Mouse (Mus musculus) limb, embryonic 14.5 days (tissue): ENCODE measurements around the gene Aph1b. TPM values are rescaled to one million over a fixed set of nuclear protein-coding genes. Genes with fewer than 3 reads are reported as not detected.
"Not testable (repeated sequence)": the region's sequence is repeated elsewhere in the genome, so short reads cannot be mapped to it uniquely, and the experiment has no call there.

ENCODE experiments used
- ATAC-seq: fragments of 200-750 bp; cut with Nextera tagmentation; 2 replicates; pipeline ENCODE4 v1.8.0; 2017; ENCODE audit warnings: low read depth, moderate number of reproducible peaks, moderate TSS enrichment; ENCODE audit not compliant: low FRiP score
- DNase-seq: peaks from one replicate; pipeline ENCODE4 v3.0.0-alpha.2; 2015; ENCODE audit warnings: low spot score
- H3K27ac ChIP-seq: fragments of 300-500 bp; sonication (generic); replicated peaks from 2 replicates; pipeline ENCODE4 v1.5.1; 2014; ENCODE audit warnings: low read depth, mild to moderate bottlenecking, low read length, moderate library complexity, mixed read lengths
- H3K27me3 ChIP-seq: fragments of 300-500 bp; sonication (generic); 2 replicates; pipeline ENCODE4 v1.6.1; 2014; ENCODE audit warnings: low read length, mixed read lengths; ENCODE audit not compliant: control insufficient read depth, insufficient read depth
- H3K36me3 ChIP-seq: fragments of 300-500 bp; sonication (generic); 2 replicates; pipeline ENCODE4 v1.6.1; 2014; ENCODE audit warnings: mild to moderate bottlenecking, low read length, moderate library complexity, mixed read lengths; ENCODE audit not compliant: control insufficient read depth, insufficient read depth
- H3K4me1 ChIP-seq: fragments of 300-500 bp; sonication (generic); 2 replicates; pipeline ENCODE4 v1.6.1; 2014; ENCODE audit warnings: antibody characterized with exemption, low read length, mixed read lengths; ENCODE audit not compliant: control insufficient read depth, insufficient read depth
- H3K4me2 ChIP-seq: fragments of 300-500 bp; sonication (generic); replicated peaks from 2 replicates; pipeline ENCODE4 v1.6.1; 2014; ENCODE audit warnings: low read depth, mild to moderate bottlenecking, low read length, moderate library complexity; ENCODE audit not compliant: severe bottlenecking
- H3K4me3 ChIP-seq: fragments of 300-500 bp; sonication (generic); replicated peaks from 2 replicates; pipeline ENCODE4 v1.5.1; 2014; ENCODE audit warnings: low read length
- H3K9ac ChIP-seq: fragments of 300-500 bp; sonication (generic); 2 replicates; pipeline ENCODE4 v1.6.1; 2014; ENCODE audit warnings: mild to moderate bottlenecking, low read depth, low read length, moderate library complexity; ENCODE audit not compliant: severe bottlenecking
- H3K9me3 ChIP-seq: fragments of 300-500 bp; sonication (generic); 2 replicates; pipeline ENCODE4 v1.6.1; 2016; ENCODE audit warnings: low read length; ENCODE audit not compliant: control insufficient read depth
- POLR2A ChIP-seq: fragments of 200-500 bp; IDR thresholded peaks from 2 replicates; pipeline ENCODE4 v1.8.0; 2012; ENCODE audit warnings: inconsistent platforms, mild to moderate bottlenecking, moderate library complexity, borderline replicate concordance; ENCODE audit not compliant: insufficient read depth, insufficient read length; ENCODE audit errors: extremely low read depth
- WGBS: fragments of 180-500 bp; shearing (Covaris S2); extraction: QIAGEN DNeasy Blood & Tissue Kit; methylation state at CpG from one replicate; pipeline ENCODE4 v1.1.7; 2014; 5-methylcytosine and 5-hydroxymethylcytosine counted together
- polyA plus RNA-seq, 2 experiments: library from polyadenylated mRNA; depleted of rRNA in 1 of 2; stranded (reverse) in 1 of 2; unstranded in 1 of 2; fragments of >200 nt; fragmentation: Nextera tagmentation in 1 of 2; extraction: Ambion mirVana in 1 of 2; gene quantifications; 2 replicates each; pipeline versions ENCODE4 v1.2.1 to v1.2.3; 2012 to 2014

The Aph1b gene
- polyA plus RNA-seq, 2 experiments, result 6.3 to 11.4 TPM

- 31% methylated on average over 1 of the region's 1 CpGs for WGBS
- peak; percentile 75 for DNase-seq
- Histone ChIP-seq H3K36me3 (no peaks in the 10 kb centered on the region), H3K4me3 (no peak overlapping the region), H3K4me2 (no peak overlapping the region), H3K9ac (no peak overlapping the region), H3K9me3 (no peaks in the 10 kb centered on the region), H3K4me1 (no peaks in the 10 kb centered on the region), H3K27me3 (no peaks in the 10 kb centered on the region), H3K27ac (no peak overlapping the region)
- TF ChIP-seq POLR2A, result no peak
- ATAC-seq, result no peak
These were observed 30.7 kb upstream of the Aph1b start for GRCm38 (mm10) chr9:66825990-66826389.

- not testable (repeated sequence) for ATAC-seq, H3K4me2 ChIP-seq, H3K9me3 ChIP-seq, H3K9ac ChIP-seq, H3K36me3 ChIP-seq, H3K27me3 ChIP-seq, DNase-seq, H3K27ac ChIP-seq, H3K4me1 ChIP-seq, H3K4me3 ChIP-seq
- no CpG with 5 or more reads among the region's 5 CpGs for WGBS
These were observed 27.0 kb upstream of the Aph1b start for GRCm38 (mm10) chr9:66822255-66822654.

- ATAC-seq (no peak), DNase-seq (no peak)
- Histone ChIP-seq H3K36me3 (no peaks in the 10 kb centered on the region), H3K27ac (no peak overlapping the region), H3K4me1 (no peaks in the 10 kb centered on the region), H3K27me3 (no peaks in the 10 kb centered on the region), H3K4me2 (no peak overlapping the region), H3K4me3 (no peak overlapping the region), H3K9me3 (no peaks in the 10 kb centered on the region), H3K9ac (no peak overlapping the region)
- no peak for TF ChIP-seq POLR2A
- 67% methylated on average over 5 of the region's 5 CpGs for WGBS
These were observed 25.7 kb upstream of the Aph1b start for GRCm38 (mm10) chr9:66820996-66821395.

- Histone ChIP-seq H3K27ac (no peak overlapping the region), H3K4me1 (peaks cover 4% of the 10 kb centered on the region; the same call in 1 of the 2 replicates), H3K36me3 (no peaks in the 10 kb centered on the region), H3K27me3 (no peaks in the 10 kb centered on the region), H3K9me3 (no peaks in the 10 kb centered on the region), H3K4me2 (no peak overlapping the region), H3K9ac (no peak overlapping the region), H3K4me3 (no peak overlapping the region)
- WGBS, result 17% methylated on average over 2 of the region's 2 CpGs
- TF ChIP-seq POLR2A, result no peak
- DNase-seq (no peak), ATAC-seq (no peak)
These were observed 18.1 kb upstream of the Aph1b start for GRCm38 (mm10) chr9:66813392-66813791.

- H3K4me3 ChIP-seq, result peak overlapping the region; percentile 30
- WGBS, result 3% methylated on average over 25 of the region's 37 CpGs
- H3K4me2 ChIP-seq, result peak overlapping the region; percentile 49
- ATAC-seq, H3K4me1 ChIP-seq, H3K27ac ChIP-seq, H3K9me3 ChIP-seq, H3K27me3 ChIP-seq, H3K36me3 ChIP-seq, DNase-seq: not testable (repeated sequence)
- peak overlapping the region; percentile 45 for H3K9ac ChIP-seq
These were observed 10.7 kb upstream of the Aph1b start for GRCm38 (mm10) chr9:66805951-66806350.

GRCm38 (mm10) chr9:66801947-66802346 lies 6.7 kb upstream of the Aph1b start:
- Histone ChIP-seq H3K4me1 (peaks cover 4% of the 10 kb centered on the region; the same call in 1 of the 2 replicates), H3K4me3 (no peak overlapping the region), H3K9ac (no peak overlapping the region), H3K27ac (no peak overlapping the region), H3K36me3 (no peaks in the 10 kb centered on the region), H3K27me3 (no peaks in the 10 kb centered on the region; the same call in 1 of the 2 replicates), H3K9me3 (no peaks in the 10 kb centered on the region), H3K4me2 (no peak overlapping the region)
- 65% methylated on average over 12 of the region's 12 CpGs for WGBS
- DNase-seq, result no peak
- TF ChIP-seq POLR2A, result no peak
- ATAC-seq, result no peak
